Mouse (Mus musculus) hindbrain, embryonic 13.5 days (tissue): Measurements from ENCODE around the gene Rassf1. TPM values are rescaled to one million over a fixed set of nuclear protein-coding genes. Genes with fewer than 3 reads are reported as not detected.

Source experiments
- ATAC-seq: fragments of 200-750 bp; cut with Nextera tagmentation; 2 replicates; pipeline ENCODE4 v1.8.0; 2017; ENCODE audit warnings: moderate TSS enrichment; ENCODE audit not compliant: low FRiP score
- H3K27ac ChIP-seq: fragments of 300-500 bp; sonication (generic); 2 replicates; pipeline ENCODE4 v1.5.1; 2015; ENCODE audit warnings: inconsistent platforms, mild to moderate bottlenecking, moderate library complexity
- H3K27me3 ChIP-seq: fragments of 300-500 bp; sonication (generic); 2 replicates; pipeline ENCODE4 v1.6.1; 2015; ENCODE audit warnings: mild to moderate bottlenecking, inconsistent platforms
- H3K36me3 ChIP-seq: fragments of 300-500 bp; sonication (generic); 2 replicates; pipeline ENCODE4 v1.6.1; 2015; ENCODE audit warnings: mild to moderate bottlenecking, inconsistent platforms
- H3K4me1 ChIP-seq: fragments of 300-500 bp; sonication (generic); replicated peaks from 2 replicates; pipeline ENCODE4 v1.6.1; 2015; ENCODE audit warnings: inconsistent platforms
- H3K4me2 ChIP-seq: fragments of 300-500 bp; sonication (generic); 2 replicates; pipeline ENCODE4 v1.6.1; 2015; ENCODE audit warnings: inconsistent platforms, mild to moderate bottlenecking, moderate library complexity
- H3K4me3 ChIP-seq: fragments of 300-500 bp; sonication (generic); 2 replicates; pipeline ENCODE4 v1.5.1; 2015; ENCODE audit warnings: mild to moderate bottlenecking, inconsistent platforms
- H3K9ac ChIP-seq: fragments of 300-500 bp; sonication (generic); 2 replicates; pipeline ENCODE4 v1.6.1; 2015; ENCODE audit warnings: mild to moderate bottlenecking, inconsistent platforms
- H3K9me3 ChIP-seq: fragments of 300-500 bp; sonication (generic); 2 replicates; pipeline ENCODE4 v1.6.1; 2016; ENCODE audit warnings: inconsistent platforms
- WGBS: fragments of 180-500 bp; shearing (Covaris S2); methylation state at CpG from one replicate; pipeline ENCODE4 v1.1.7; 2015; 5-methylcytosine and 5-hydroxymethylcytosine counted together
- polyA plus RNA-seq: library from polyadenylated mRNA; unstranded; fragments of >200 nt; fragmentation: Nextera tagmentation; extraction: Ambion mirVana; gene quantifications from 2 replicates; pipeline ENCODE4 v1.2.1, GENCODE M21; 2015

The Rassf1 gene
- polyA plus RNA-seq, 1 experiment from 2014 or later, result 36.9 TPM

DNA sequence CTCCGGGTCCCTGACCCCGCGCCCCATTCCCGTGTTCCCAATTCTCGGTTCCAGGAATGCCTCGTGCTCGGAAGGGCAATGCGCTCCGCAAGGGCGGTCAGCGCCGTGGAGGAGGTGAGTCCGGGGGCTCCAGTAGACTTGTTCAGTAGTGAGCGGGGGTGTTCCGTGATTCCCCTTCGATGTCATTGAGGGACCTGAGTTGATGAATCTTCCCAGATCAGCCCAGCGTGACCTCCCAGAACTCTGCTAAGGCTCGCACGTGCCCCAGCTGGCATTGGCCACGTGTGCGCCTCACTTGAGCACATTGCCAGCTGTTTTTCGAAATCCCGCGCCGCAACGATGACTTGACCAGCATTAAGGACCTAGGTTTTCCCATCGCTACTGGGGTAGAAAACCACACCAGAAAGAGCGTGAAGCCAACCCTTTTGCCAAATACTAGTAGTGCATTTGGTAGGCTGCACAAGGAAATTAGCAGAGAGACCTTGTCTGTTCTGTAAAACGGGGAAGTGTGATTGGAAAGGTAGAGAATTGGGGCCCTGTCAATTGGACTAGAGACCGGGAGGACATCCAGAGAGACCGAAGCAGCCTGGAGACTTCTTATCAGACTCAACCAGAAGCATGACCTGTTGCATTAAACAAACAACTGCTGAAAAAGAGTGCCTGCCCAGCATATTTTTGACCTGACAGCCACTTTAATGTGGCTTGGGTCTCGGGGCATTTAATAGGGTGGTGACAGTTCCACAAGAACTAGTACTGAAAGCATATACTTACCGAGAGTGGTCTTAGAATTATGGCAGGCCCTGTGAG is 36.7 kb downstream of the Rassf1 start:
- peaks cover 15% of the 10 kb centered on the region for H3K4me1 ChIP-seq
- ATAC-seq, result no peak
- H3K36me3 ChIP-seq, result peaks cover 41% of the 10 kb centered on the region
- H3K9me3 ChIP-seq, result no peaks in the 10 kb centered on the region
- H3K27me3 ChIP-seq, result no peaks in the 10 kb centered on the region
- peak overlapping the region; percentile 71 for H3K4me3 ChIP-seq
- H3K9ac ChIP-seq, result peak overlapping the region; percentile 69
- no peak overlapping the region for H3K27ac ChIP-seq
- WGBS, result 7% methylated on average over 33 of the region's 33 CpGs
- H3K4me2 ChIP-seq, result peak overlapping the region; percentile 86

DNA sequence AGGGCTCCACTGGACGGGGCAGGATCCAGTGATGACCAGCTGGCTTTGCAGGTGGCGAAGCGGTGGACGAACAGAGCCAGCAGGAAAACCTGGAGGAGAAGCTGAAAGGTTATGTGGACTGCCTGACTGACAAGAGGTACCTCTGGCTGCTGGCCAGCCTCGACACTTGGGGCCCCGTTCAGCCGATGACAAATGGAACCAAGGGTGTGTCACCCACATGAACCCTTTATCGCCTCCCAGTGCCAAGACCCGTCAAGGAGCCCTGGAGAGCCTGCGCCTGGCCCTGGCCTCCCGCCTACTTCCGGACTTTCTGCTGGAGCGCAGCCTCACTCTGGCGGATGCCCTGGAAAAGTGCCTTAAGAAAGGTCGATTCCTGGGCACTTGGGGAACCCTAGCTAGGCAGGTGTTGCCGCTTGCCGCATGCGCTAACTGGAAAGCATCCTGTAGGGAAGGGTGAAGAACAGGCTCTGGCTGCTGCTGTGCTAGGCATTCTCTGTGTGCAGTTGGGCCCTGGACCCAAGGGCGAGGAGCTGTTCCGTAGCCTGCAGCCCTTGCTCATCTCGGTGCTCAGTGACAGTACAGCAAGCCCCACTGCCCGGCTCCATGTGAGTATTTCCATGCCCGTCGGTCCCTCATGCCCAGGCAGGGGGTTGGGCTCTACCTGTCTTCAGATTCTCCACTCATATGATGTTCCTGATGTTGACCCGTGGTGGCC is 38.9 kb downstream of the Rassf1 start:
- WGBS, result 90% methylated on average over 25 of the region's 25 CpGs

DNA sequence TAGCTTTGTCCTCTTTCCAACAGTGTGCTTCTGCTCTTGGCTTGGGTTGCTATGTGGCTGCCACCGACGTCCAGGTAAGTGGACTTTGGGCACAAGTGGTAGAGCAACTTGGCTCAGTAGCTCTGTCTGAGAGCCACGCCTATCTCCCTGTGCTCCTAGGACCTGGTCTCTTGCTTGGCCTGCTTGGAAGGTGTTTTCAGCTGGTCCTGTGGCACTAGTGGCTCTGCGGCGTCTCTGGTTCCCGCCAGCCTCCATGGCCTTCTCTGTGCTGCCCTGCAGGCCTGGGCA is 39.4 kb downstream of the Rassf1 start:
- no peak for ATAC-seq
- no peak overlapping the region for H3K27ac ChIP-seq
- peaks cover 46% of the 10 kb centered on the region for H3K36me3 ChIP-seq
- H3K4me1 ChIP-seq, result peaks cover 21% of the 10 kb centered on the region
- WGBS, result 96% methylated on average over 6 of the region's 6 CpGs
- no peak overlapping the region for H3K9ac ChIP-seq
- H3K4me2 ChIP-seq, result no peak overlapping the region
- no peaks in the 10 kb centered on the region for H3K27me3 ChIP-seq
- no peak overlapping the region for H3K4me3 ChIP-seq
- no peaks in the 10 kb centered on the region for H3K9me3 ChIP-seq

More for the DNA sequence above, 38.9 kb downstream of the Rassf1 start:
- H3K4me1 ChIP-seq, result peaks cover 21% of the 10 kb centered on the region
- H3K36me3 ChIP-seq, result peaks cover 46% of the 10 kb centered on the region
- H3K27me3 ChIP-seq, result no peaks in the 10 kb centered on the region
- H3K9ac ChIP-seq, result no peak overlapping the region
- H3K9me3 ChIP-seq, result no peaks in the 10 kb centered on the region
- ATAC-seq, result no peak
- no peak overlapping the region for H3K4me2 ChIP-seq
- H3K27ac ChIP-seq, result no peak overlapping the region
- H3K4me3 ChIP-seq, result no peak overlapping the region

DNA sequence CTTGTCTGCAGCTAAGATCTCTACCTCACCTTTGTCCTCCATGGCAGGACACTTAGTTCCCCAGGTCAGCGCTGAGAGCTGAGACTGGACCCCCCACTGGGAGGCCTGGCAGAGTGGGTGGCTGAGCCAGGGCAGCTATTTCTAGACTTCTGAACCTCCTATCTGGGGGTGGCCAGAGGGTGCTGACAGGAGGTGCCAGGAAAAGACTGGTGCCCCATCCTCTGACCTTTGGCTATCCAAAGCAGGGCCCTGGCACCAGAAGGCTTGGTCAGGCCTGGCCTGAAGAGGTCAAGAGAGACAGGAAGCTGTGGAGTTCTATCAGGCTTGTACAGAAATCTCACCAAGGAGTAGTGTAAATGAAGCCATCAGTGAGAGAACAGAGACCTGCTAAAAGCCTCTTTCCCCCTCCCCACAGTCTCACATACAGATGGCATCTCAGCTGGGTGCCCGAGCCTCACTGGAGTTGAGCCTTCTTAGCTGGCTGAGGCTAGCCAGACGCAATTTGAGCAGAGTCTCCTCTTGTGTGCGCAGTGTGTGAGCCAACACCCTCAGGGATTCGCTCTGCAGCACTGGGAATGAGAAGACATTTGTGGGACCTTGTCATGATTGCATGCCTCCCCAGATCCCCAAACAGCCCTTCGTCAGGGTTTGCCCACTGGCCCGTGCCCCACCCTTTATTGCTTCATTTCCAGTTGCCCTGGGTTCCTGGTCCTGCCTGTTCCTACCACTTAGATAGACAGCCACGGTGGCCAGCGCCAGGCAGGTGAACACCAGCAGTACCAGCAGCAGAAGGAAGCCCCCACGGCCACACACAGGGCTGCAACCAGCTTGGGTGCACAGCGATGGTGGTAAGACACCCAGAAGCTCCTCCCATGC is 42.0 kb downstream of the Rassf1 start:
- Histone ChIP-seq H3K9me3 (no peaks in the 10 kb centered on the region), H3K4me2 (no peak overlapping the region), H3K4me3 (no peak overlapping the region), H3K9ac (peak overlapping the region; percentile 19; the same call in 1 of the 2 replicates), H3K36me3 (peaks cover 46% of the 10 kb centered on the region), H3K27me3 (no peaks in the 10 kb centered on the region), H3K4me1 (peaks cover 16% of the 10 kb centered on the region), H3K27ac (no peak overlapping the region)
- ATAC-seq, result no peak
- 79% methylated on average over 11 of the region's 11 CpGs for WGBS

DNA sequence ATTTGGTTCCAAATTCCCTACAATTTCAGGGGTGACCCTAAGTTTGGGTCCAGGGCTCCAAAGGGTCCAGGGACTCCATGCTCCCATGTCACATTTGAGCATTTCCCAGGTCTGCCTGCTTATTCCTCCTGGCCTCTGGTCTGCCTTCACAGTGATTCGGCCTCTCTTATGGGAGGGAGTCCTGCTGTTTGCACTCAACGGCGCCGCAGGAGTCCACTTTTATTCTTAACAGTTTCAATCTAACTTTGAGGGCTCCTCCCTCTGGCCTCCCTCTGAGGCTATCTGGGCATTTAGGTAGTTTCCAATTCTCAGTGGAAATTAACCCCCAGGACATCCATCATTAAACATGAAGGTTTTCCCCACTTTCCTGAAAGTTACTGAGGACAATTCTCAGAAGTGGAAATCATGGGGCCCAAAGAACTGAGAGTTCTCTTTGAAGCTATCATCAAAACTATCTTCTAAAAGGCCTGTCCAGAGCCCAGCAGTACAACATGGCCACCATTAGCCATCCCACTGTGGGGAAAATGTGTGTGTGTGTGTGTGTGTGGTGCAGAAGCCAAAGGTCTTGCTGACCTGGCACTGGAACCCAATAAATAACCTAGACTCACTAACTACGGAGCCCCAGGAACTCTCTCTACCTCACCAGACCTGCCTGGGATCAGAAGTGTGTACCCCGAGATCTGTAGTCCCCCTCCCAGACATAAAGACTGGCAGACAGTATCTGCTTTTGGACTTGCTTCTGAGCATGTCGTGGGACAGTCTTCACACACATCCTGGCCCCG is 43.1 kb downstream of the Rassf1 start:
- H3K4me3 ChIP-seq, result no peak overlapping the region
- H3K27ac ChIP-seq, result no peak overlapping the region
- H3K4me2 ChIP-seq, result no peak overlapping the region
- no peaks in the 10 kb centered on the region for H3K9me3 ChIP-seq
- ATAC-seq, result no peak
- H3K36me3 ChIP-seq, result peaks cover 46% of the 10 kb centered on the region
- H3K27me3 ChIP-seq, result no peaks in the 10 kb centered on the region
- H3K9ac ChIP-seq, result no peak overlapping the region
- peaks cover 8% of the 10 kb centered on the region; the same call in 1 of the 2 replicates for H3K4me1 ChIP-seq
- WGBS, result 73% methylated on average over 8 of the region's 8 CpGs

DNA sequence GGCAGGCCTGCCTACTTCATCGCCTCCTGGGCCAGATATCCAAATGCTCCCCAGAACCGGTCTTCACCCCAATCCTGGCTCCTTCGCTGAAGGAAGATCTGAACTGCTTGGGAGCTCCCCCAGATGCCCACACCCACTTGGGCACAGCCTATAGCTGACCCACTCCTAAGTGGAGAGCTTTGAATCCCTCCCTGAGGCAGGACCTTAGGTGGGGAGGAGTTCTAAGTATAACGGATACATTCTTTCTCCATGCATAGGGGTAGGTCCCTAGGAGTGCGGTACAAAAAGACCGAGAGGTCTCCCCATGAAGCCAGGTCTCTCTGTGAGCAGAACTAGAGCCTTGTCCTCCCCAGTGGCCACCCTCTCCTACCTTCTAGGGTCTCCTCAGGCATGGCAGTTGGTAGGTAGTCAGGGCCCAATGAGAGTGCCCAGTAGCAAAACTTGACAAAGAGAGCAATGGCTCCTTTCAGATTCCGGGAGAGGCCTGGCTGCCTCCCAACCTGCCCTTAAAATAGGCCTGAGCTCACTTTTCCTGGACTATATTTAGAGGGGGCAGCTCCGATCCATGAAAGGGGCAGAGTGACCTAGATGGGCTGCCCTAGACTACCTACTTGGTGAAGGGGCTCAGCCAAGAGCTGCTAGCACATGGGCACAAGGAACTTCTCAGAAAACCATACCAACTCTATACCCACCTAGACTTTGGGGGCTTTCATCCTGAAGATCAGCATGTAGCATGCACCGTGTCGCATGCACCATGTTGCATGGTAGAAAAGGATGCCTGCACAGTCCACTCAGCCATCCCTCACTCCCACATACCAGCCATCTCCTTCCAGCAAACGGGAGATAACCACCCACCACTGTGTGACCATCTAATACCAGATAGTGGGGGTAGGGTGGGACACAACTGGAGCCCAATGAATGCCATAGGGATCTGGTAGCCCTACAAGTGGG is 45.5 kb downstream of the Rassf1 start:
- Histone ChIP-seq H3K9me3 (no peaks in the 10 kb centered on the region), H3K27me3 (0 out of 2 replicates have a peak, but pooled peaks cover 4% of the 10 kb centered on the region), H3K9ac (no peak overlapping the region), H3K4me3 (no peak overlapping the region), H3K36me3 (peaks cover 23% of the 10 kb centered on the region), H3K27ac (no peak overlapping the region), H3K4me2 (no peak overlapping the region), H3K4me1 (peaks cover 8% of the 10 kb centered on the region; the same call in 1 of the 2 replicates)
- no peak for ATAC-seq
- 94% methylated on average over 11 of the region's 11 CpGs for WGBS

DNA sequence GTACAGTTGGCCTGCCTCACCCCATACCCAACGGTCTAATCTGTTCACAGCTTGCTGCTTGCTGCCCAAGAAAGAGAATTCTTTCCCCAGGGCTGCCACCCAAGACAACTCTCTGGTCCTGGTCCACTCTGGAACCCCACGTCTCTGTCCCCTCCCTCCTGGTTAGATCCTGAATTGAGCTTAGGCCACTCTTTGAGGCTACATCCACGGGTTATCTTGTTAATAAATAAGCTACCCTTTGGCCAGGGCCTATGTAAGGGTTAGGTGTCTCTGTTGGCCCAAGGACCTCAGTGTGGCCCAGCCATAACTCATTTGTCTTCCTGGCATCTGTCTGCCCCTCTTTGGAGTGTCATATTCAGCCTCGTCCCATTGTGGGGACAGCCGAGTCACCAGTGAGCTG is 47.0 kb downstream of the Rassf1 start:
- Histone ChIP-seq H3K4me1 (peaks cover 13% of the 10 kb centered on the region), H3K4me3 (no peak overlapping the region), H3K9me3 (no peaks in the 10 kb centered on the region), H3K36me3 (peaks cover 9% of the 10 kb centered on the region), H3K4me2 (no peak overlapping the region), H3K27ac (no peak overlapping the region), H3K9ac (no peak overlapping the region), H3K27me3 (0 out of 2 replicates have a peak, but pooled peaks cover 5% of the 10 kb centered on the region)
- no peak for ATAC-seq
- WGBS, result 75% methylated on average over 5 of the region's 5 CpGs

DNA sequence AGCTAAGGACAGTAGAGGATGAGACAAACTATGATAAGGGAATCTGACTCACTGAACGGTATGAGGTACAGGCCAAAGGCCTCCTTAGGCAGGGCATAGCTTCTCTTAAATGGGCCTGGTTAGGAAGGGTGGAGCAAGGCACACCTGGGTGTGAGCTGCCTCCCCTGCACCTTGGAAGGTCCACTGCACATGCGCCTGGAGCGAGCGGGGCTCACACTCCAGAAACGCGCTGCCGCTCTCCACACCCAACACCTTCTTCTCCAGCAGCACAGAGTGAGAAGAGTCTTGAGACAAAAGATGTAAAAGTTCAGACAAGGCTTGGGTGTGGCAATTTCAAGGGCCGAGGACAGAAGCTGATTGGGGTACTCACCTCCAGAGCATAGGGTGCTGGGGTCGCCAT is 48.1 kb downstream of the Rassf1 start:
- 91% methylated on average over 9 of the region's 9 CpGs for WGBS
- ATAC-seq, result no peak
- H3K27me3 ChIP-seq, result peaks cover 7% of the 10 kb centered on the region; the same call in 1 of the 2 replicates
- no peak overlapping the region for H3K4me2 ChIP-seq
- H3K4me3 ChIP-seq, result no peak overlapping the region
- peaks cover 14% of the 10 kb centered on the region for H3K4me1 ChIP-seq
- no peak overlapping the region for H3K27ac ChIP-seq
- H3K9me3 ChIP-seq, result no peaks in the 10 kb centered on the region
- no peaks in the 10 kb centered on the region for H3K36me3 ChIP-seq
- no peak overlapping the region for H3K9ac ChIP-seq

DNA sequence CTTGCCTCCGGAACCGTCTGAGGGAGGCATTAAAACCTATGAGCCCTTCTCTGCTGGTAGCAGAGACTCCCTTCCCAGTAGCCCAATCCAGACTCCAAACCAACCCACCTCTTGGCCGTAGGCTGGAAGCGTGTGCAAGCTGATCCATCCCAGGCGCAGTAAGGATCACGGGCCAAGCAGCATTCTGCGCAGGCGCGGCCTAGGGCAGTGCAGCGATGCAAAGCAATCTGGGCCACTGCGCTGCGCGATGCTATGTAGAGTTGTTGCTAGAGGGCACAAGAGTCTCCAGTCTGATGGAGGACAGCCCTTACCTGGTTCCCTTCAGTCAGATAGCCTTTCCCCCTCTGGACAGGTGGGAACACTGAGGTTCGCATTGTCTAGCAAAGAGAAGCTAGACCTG is 48.5 kb downstream of the Rassf1 start:
- no peak overlapping the region for H3K27ac ChIP-seq
- WGBS, result 72% methylated on average over 14 of the region's 14 CpGs
- H3K4me3 ChIP-seq, result no peak overlapping the region
- no peak overlapping the region for H3K4me2 ChIP-seq
- no peaks in the 10 kb centered on the region for H3K36me3 ChIP-seq
- H3K9ac ChIP-seq, result 0 out of 2 replicates have a peak overlapping the region, but pooled peaks have one; percentile 10
- no peaks in the 10 kb centered on the region for H3K9me3 ChIP-seq
- peaks cover 7% of the 10 kb centered on the region; the same call in 1 of the 2 replicates for H3K27me3 ChIP-seq
- ATAC-seq, result no peak
- H3K4me1 ChIP-seq, result peaks cover 18% of the 10 kb centered on the region

DNA sequence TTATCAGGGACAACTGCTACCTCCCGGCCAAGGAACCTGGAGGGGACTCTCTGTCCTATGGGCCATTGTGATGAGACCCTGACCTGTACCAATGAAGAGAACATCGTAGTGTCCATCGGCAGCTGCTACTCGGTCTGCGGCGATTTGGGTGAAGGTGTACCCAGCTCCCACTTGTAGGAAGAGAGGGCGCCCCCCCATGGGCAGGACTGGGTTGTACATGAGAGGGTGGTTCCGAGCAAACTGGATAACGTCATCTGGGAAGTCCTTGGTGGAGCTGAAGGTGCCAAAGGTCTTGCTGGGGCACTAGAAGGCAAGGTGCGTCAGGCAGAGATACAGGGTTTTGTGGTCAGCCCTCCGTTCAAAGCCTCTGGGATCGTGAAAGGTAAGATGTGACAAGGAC is 49.4 kb downstream of the Rassf1 start:
- WGBS, result 79% methylated on average over 12 of the region's 12 CpGs
- no peak overlapping the region for H3K27ac ChIP-seq
- no peak overlapping the region for H3K4me3 ChIP-seq
- no peaks in the 10 kb centered on the region for H3K36me3 ChIP-seq
- no peaks in the 10 kb centered on the region for H3K9me3 ChIP-seq
- ATAC-seq, result no peak
- H3K4me1 ChIP-seq, result peaks cover 25% of the 10 kb centered on the region
- no peak overlapping the region for H3K9ac ChIP-seq
- peaks cover 7% of the 10 kb centered on the region; the same call in 1 of the 2 replicates for H3K27me3 ChIP-seq
- H3K4me2 ChIP-seq, result no peak overlapping the region

DNA sequence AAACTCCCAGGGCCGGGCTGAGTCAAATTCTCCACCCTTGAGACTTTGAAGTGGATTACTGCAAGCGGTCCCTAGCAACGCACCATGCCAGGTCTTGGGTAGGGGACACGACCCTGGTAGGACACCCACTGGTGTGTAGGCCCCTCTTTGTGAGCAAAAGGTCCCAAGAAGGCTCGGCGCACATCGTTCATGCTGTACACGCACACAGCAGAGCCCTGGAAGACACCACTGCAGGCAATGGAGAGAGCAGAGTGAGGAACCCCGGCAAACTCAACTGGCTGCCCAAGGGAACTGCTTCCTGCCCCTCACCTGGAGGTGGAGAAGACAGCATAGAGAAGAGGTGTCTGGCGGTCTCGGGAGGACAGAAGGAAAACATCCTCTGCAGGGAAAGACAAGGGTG is 49.9 kb downstream of the Rassf1 start:
- H3K36me3 ChIP-seq, result no peaks in the 10 kb centered on the region
- no peak overlapping the region for H3K4me3 ChIP-seq
- 0 out of 2 replicates have a peak overlapping the region, but pooled peaks have one; percentile 24 for H3K9ac ChIP-seq
- H3K4me1 ChIP-seq, result peaks cover 31% of the 10 kb centered on the region
- no peak overlapping the region for H3K27ac ChIP-seq
- WGBS, result 88% methylated on average over 11 of the region's 11 CpGs
- no peaks in the 10 kb centered on the region for H3K9me3 ChIP-seq
- ATAC-seq, result no peak
- H3K4me2 ChIP-seq, result no peak overlapping the region
- H3K27me3 ChIP-seq, result peaks cover 7% of the 10 kb centered on the region; the same call in 1 of the 2 replicates
